Mouse (Mus musculus): ENCODE results near the gene Timp2. TPM values are rescaled to one million over a fixed set of nuclear protein-coding genes. Genes with fewer than 3 reads are reported as not detected.
"Not testable (repeated sequence)": the region's sequence is repeated elsewhere in the genome, so short reads cannot be mapped to it uniquely, and the experiment has no call there.

The Timp2 gene
- polyA plus RNA-seq, 1 experiment from 2014 or later = 84.6 TPM

- Histone ChIP-seq H3K4me2 (replicated peaks; ENCODE audit: low read depth, low read length) (no peak overlapping the region), H3K27ac (ENCODE audit: low read length) (peak overlapping the region; percentile 47; the same call in 1 of the 2 replicates), H3K4me3 (ENCODE audit: low read length) (no peak overlapping the region), H3K4me1 (ENCODE audit: insufficient read depth, low read length) (peaks cover 11% of the 10 kb centered on the region), H3K9me3 (ENCODE audit: low read length) (no peaks in the 10 kb centered on the region), H3K36me3 (ENCODE audit: insufficient read depth, low read length) (peaks cover 39% of the 10 kb centered on the region), H3K27me3 (ENCODE audit: insufficient read depth, low read length) (no peaks in the 10 kb centered on the region), H3K9ac (replicated peaks; ENCODE audit: low read length) (no peak overlapping the region)
- no peak for ATAC-seq (ENCODE audit: low FRiP score, low TSS enrichment)
- 8% methylated on average over 7 of the region's 7 CpGs for WGBS
Observed at GRCm38 (mm10) chr11:118317129-118317528, 38.4 kb downstream of the Timp2 start.

DNA sequence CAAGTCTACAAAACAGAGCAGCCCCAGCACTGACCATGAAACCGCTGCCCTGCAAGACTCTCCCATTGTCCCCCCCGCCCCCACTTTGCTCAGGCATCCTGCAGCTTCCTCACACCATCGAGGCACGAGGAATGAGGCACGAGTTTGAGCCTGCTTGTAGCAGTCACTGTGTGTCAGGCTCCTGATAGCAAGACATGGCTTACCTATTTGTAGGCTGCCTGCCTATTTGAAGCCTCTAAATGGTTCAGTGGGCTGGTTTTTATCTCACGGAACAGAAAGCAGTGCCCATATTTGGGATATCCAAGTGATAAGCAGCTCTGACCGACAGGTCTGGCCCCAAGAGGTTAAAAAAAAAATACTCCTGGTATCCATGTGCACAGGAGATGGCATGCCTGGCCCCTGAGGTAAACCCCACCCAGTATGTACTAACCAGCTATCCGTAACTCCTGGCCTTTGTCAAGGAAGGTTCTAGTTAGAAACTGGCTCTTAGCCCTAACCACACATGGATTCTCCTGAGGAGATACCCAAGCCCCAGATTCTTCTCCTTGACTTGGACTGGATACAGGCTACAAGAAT lies 39.2 kb downstream of the Timp2 start:
- no peak for ATAC-seq (ENCODE audit: low FRiP score, low TSS enrichment)
- Histone ChIP-seq H3K27me3 (ENCODE audit: insufficient read depth, low read length) (no peaks in the 10 kb centered on the region), H3K9ac (replicated peaks; ENCODE audit: low read length) (no peak overlapping the region), H3K4me2 (replicated peaks; ENCODE audit: low read depth, low read length) (no peak overlapping the region), H3K27ac (ENCODE audit: low read length) (no peak overlapping the region), H3K9me3 (ENCODE audit: low read length) (no peaks in the 10 kb centered on the region), H3K36me3 (ENCODE audit: insufficient read depth, low read length) (peaks cover 46% of the 10 kb centered on the region), H3K4me3 (ENCODE audit: low read length) (no peak overlapping the region), H3K4me1 (ENCODE audit: insufficient read depth, low read length) (peaks cover 5% of the 10 kb centered on the region; the same call in 1 of the 2 replicates)
- WGBS = 85% methylated on average over 8 of the region's 8 CpGs

DNA sequence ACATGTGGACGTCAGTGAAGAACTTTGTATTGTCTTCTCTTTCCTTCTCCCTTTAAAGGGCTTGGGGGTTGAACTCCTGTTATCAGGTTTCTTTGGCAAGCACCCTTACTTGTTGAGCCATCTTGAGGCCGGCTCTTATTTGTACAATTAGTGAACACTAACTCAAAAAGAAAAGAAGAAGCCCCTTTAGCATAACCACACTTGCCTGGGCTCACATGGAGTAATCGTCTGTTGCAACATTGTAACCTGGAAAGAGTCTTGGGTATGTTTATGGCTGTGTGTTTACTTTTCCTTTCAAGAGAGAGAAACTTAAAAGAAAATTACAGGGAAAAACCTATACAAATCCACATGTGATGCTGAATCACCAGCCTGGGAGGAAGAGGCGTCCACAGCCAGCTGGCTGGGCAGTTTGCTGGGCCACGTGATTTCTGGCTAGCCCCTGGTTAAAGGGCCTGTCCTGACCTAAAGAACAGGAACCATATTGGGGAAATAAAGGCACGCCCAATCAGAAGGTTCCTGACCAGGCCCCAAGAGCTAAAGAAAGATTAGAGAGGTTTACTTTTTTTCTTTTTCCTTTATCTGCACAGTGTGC lies 43.3 kb downstream of the Timp2 start:
- Histone ChIP-seq H3K4me1 (ENCODE audit: insufficient read depth, low read length) (no peaks in the 10 kb centered on the region), H3K36me3 (ENCODE audit: insufficient read depth, low read length) (peaks cover 68% of the 10 kb centered on the region), H3K27ac (ENCODE audit: low read length) (no peak overlapping the region), H3K9ac (replicated peaks; ENCODE audit: low read length) (no peak overlapping the region), H3K4me3 (ENCODE audit: low read length) (no peak overlapping the region), H3K4me2 (replicated peaks; ENCODE audit: low read depth, low read length) (no peak overlapping the region), H3K27me3 (ENCODE audit: insufficient read depth, low read length) (no peaks in the 10 kb centered on the region), H3K9me3 (ENCODE audit: low read length) (peaks cover 11% of the 10 kb centered on the region)
- WGBS = 80% methylated on average over 6 of the region's 6 CpGs
- no peak for ATAC-seq (ENCODE audit: low FRiP score, low TSS enrichment)

DNA sequence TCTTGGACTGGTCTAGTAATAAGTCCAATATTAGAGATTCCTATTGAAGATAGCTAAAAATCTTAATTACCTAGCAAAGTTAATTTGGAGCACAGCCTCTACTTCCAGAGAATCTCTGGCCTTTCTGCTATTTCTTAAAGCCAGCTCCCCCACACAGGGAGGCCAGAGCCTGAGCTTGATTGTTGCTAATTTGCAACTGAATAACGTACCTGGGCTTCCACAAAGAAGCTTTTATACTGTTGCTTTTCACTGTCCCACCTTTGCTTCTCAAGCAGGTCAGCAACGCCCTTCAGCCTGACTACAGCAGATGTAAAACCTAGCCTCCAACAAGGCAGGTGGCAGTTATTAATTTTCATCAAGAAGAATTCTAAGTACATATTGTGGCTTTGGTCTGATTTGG lies 47.6 kb downstream of the Timp2 start:
- not testable (repeated sequence) for H3K4me1 ChIP-seq (ENCODE audit: insufficient read depth, low read length); ATAC-seq (ENCODE audit: low FRiP score, low TSS enrichment); H3K9ac ChIP-seq (replicated peaks; ENCODE audit: low read length); H3K27ac ChIP-seq (ENCODE audit: low read length); H3K4me2 ChIP-seq (replicated peaks; ENCODE audit: low read depth, low read length); H3K4me3 ChIP-seq (ENCODE audit: low read length); H3K27me3 ChIP-seq (ENCODE audit: insufficient read depth, low read length)
- Histone ChIP-seq H3K36me3 (ENCODE audit: insufficient read depth, low read length) (peaks cover 52% of the 10 kb centered on the region), H3K9me3 (ENCODE audit: low read length) (peaks cover 11% of the 10 kb centered on the region)
- WGBS = 91% methylated on average over 2 of the region's 2 CpGs

DNA sequence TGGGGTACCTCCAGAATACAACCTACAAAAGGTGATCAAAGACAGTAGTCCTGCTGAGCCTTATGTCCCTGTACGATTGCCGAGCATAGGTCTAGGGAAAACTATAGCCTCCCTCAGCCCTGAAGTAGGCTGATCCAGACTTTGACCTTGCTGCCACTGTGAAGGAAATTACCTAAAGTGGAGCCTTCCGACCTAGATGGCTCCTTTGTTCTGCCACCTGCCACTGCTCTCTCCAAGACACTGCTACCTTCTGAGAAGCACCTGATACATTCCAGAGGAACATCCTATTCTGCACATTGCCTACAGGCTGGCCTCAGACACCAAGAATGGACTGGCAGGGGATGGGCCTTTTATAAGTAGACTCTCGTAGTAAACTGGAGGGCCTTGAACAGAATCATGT lies 51.6 kb downstream of the Timp2 start:
- peaks cover 25% of the 10 kb centered on the region for H3K36me3 ChIP-seq (ENCODE audit: insufficient read depth, low read length)
- not testable (repeated sequence) for H3K27ac ChIP-seq (ENCODE audit: low read length); H3K4me3 ChIP-seq (ENCODE audit: low read length); H3K27me3 ChIP-seq (ENCODE audit: insufficient read depth, low read length); H3K4me1 ChIP-seq (ENCODE audit: insufficient read depth, low read length); ATAC-seq (ENCODE audit: low FRiP score, low TSS enrichment); H3K9ac ChIP-seq (replicated peaks; ENCODE audit: low read length); H3K4me2 ChIP-seq (replicated peaks; ENCODE audit: low read depth, low read length); H3K9me3 ChIP-seq (ENCODE audit: low read length)
- WGBS = 91% methylated on average over 4 of the region's 4 CpGs

DNA sequence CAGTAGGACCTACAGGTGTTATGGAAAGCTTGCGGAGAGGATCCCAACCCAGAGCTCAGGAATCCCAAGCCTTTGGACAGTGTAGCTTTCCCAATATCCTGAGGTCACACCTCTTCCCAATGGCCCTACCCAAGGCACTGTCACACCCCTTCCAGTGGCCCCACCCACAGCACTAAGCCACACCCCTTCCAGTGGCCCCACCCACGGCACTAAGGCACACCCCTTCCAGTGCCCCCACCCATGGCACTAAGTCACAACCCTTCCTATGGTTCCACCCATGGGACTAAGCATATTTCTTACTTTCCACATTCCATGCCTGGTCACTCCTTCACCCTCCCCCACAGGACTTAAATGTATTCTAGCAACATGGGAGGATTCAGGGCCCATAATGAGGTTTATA lies 56.7 kb downstream of the Timp2 start:
- Histone ChIP-seq H3K36me3 (ENCODE audit: insufficient read depth, low read length) (peaks cover 14% of the 10 kb centered on the region; the same call in 1 of the 2 replicates), H3K27ac (ENCODE audit: low read length) (no peak overlapping the region), H3K4me2 (replicated peaks; ENCODE audit: low read depth, low read length) (no peak overlapping the region), H3K9me3 (ENCODE audit: low read length) (no peaks in the 10 kb centered on the region), H3K4me3 (ENCODE audit: low read length) (no peak overlapping the region), H3K27me3 (ENCODE audit: insufficient read depth, low read length) (no peaks in the 10 kb centered on the region), H3K4me1 (ENCODE audit: insufficient read depth, low read length) (no peaks in the 10 kb centered on the region), H3K9ac (replicated peaks; ENCODE audit: low read length) (no peak overlapping the region)
- 79% methylated on average over 2 of the region's 2 CpGs for WGBS
- no peak for ATAC-seq (ENCODE audit: low FRiP score, low TSS enrichment)

DNA sequence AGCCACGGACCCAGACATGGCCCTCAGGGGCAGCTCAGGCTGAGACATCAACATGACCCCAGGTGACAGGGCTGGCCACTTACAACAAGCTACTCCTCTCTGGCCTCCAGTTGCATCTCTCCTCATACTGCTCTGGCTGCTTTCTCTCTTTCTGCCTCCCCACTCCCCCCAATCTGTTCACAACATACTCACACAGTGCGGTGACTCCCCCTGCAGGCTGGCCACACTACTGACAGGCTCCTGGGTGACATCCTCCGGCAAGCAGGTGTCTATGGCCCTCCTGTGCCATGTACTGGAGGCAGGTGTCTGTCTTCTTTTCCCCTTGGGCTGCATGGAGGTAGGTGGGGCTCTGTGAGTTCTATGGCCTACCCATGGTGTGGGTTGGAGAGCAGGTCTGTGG lies 57.6 kb downstream of the Timp2 start:
- no peaks in the 10 kb centered on the region for H3K4me1 ChIP-seq (ENCODE audit: insufficient read depth, low read length)
- H3K27ac ChIP-seq (ENCODE audit: low read length) = no peak overlapping the region
- H3K27me3 ChIP-seq (ENCODE audit: insufficient read depth, low read length) = no peaks in the 10 kb centered on the region
- 86% methylated on average over 3 of the region's 3 CpGs for WGBS
- ATAC-seq (ENCODE audit: low FRiP score, low TSS enrichment) = no peak
- H3K9me3 ChIP-seq (ENCODE audit: low read length) = no peaks in the 10 kb centered on the region
- H3K4me2 ChIP-seq (replicated peaks; ENCODE audit: low read depth, low read length) = no peak overlapping the region
- no peak overlapping the region for H3K4me3 ChIP-seq (ENCODE audit: low read length)
- H3K9ac ChIP-seq (replicated peaks; ENCODE audit: low read length) = no peak overlapping the region
- peaks cover 6% of the 10 kb centered on the region; the same call in 1 of the 2 replicates for H3K36me3 ChIP-seq (ENCODE audit: insufficient read depth, low read length)

- H3K9ac ChIP-seq (replicated peaks; ENCODE audit: low read length) = no peak overlapping the region
- 90% methylated on average over 1 of the region's 2 CpGs for WGBS
- no peak for ATAC-seq (ENCODE audit: low FRiP score, low TSS enrichment)
Observed at GRCm38 (mm10) chr11:118295026-118295425, 60.5 kb downstream of the Timp2 start.

DNA sequence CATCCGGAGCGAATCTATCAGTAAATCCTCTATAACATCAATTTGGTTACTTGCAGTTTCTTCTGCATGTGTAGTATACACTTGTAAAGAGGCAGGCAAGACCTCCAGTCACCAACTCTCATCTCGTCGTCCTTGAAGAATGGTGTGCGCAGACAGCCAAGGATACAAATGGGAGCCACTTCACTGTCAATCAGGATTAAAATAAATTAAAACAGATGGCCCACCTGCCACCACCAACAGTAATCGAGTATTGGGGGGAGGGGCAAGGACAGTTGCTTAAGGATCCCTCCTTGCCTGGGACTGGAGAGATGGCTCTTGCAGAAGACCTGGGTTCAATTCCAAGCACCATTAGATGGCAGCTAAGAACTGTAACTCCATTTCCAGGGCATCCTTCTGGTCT lies 62.9 kb downstream of the Timp2 start:
- H3K4me3 ChIP-seq (ENCODE audit: low read length) = no peak overlapping the region
- H3K4me2 ChIP-seq (replicated peaks; ENCODE audit: low read depth, low read length) = no peak overlapping the region

More at GRCm38 (mm10) chr11:118295026-118295425, 60.5 kb downstream of the Timp2 start:
- no peaks in the 10 kb centered on the region for H3K27me3 ChIP-seq (ENCODE audit: insufficient read depth, low read length)
- no peaks in the 10 kb centered on the region for H3K9me3 ChIP-seq (ENCODE audit: low read length)
- H3K4me2 ChIP-seq (replicated peaks; ENCODE audit: low read depth, low read length) = no peak overlapping the region
- no peaks in the 10 kb centered on the region for H3K36me3 ChIP-seq (ENCODE audit: insufficient read depth, low read length)
- peaks cover 4% of the 10 kb centered on the region for H3K4me1 ChIP-seq (ENCODE audit: insufficient read depth, low read length)
- no peak overlapping the region for H3K4me3 ChIP-seq (ENCODE audit: low read length)
- H3K27ac ChIP-seq (ENCODE audit: low read length) = no peak overlapping the region

More for the DNA sequence above, 62.9 kb downstream of the Timp2 start:
- no peak for ATAC-seq (ENCODE audit: low FRiP score, low TSS enrichment)
- Histone ChIP-seq H3K4me1 (ENCODE audit: insufficient read depth, low read length) (peaks cover 15% of the 10 kb centered on the region), H3K9ac (replicated peaks; ENCODE audit: low read length) (no peak overlapping the region), H3K27ac (ENCODE audit: low read length) (no peak overlapping the region), H3K9me3 (ENCODE audit: low read length) (no peaks in the 10 kb centered on the region), H3K36me3 (ENCODE audit: insufficient read depth, low read length) (no peaks in the 10 kb centered on the region), H3K27me3 (ENCODE audit: insufficient read depth, low read length) (no peaks in the 10 kb centered on the region)
- WGBS = 78% methylated on average over 6 of the region's 6 CpGs

Data from kidney, embryonic 16.5 days (tissue).